Mouse (Mus musculus) hindbrain, embryonic 13.5 days (tissue): ENCODE measurements at regions not wholly inside any gene's neighbourhood (a gene's known extent, or its start where the extent isn't known, plus 50 kb on each side); places are given as distances from the start of the nearest gene placed in this dataset.

ENCODE experiments used
- ATAC-seq: fragments of 200-750 bp; cut with Nextera tagmentation; 2 replicates; pipeline ENCODE4 v1.8.0; 2017; ENCODE audit warnings: moderate TSS enrichment; ENCODE audit not compliant: low FRiP score
- H3K27ac ChIP-seq: fragments of 300-500 bp; sonication (generic); 2 replicates; pipeline ENCODE4 v1.5.1; 2015; ENCODE audit warnings: inconsistent platforms, mild to moderate bottlenecking, moderate library complexity
- H3K27me3 ChIP-seq: fragments of 300-500 bp; sonication (generic); 2 replicates; pipeline ENCODE4 v1.6.1; 2015; ENCODE audit warnings: mild to moderate bottlenecking, inconsistent platforms
- H3K36me3 ChIP-seq: fragments of 300-500 bp; sonication (generic); 2 replicates; pipeline ENCODE4 v1.6.1; 2015; ENCODE audit warnings: mild to moderate bottlenecking, inconsistent platforms
- H3K4me1 ChIP-seq: fragments of 300-500 bp; sonication (generic); replicated peaks from 2 replicates; pipeline ENCODE4 v1.6.1; 2015; ENCODE audit warnings: inconsistent platforms
- H3K4me2 ChIP-seq: fragments of 300-500 bp; sonication (generic); 2 replicates; pipeline ENCODE4 v1.6.1; 2015; ENCODE audit warnings: inconsistent platforms, mild to moderate bottlenecking, moderate library complexity
- H3K4me3 ChIP-seq: fragments of 300-500 bp; sonication (generic); 2 replicates; pipeline ENCODE4 v1.5.1; 2015; ENCODE audit warnings: mild to moderate bottlenecking, inconsistent platforms
- H3K9ac ChIP-seq: fragments of 300-500 bp; sonication (generic); 2 replicates; pipeline ENCODE4 v1.6.1; 2015; ENCODE audit warnings: mild to moderate bottlenecking, inconsistent platforms
- H3K9me3 ChIP-seq: fragments of 300-500 bp; sonication (generic); 2 replicates; pipeline ENCODE4 v1.6.1; 2016; ENCODE audit warnings: inconsistent platforms
- WGBS: fragments of 180-500 bp; shearing (Covaris S2); methylation state at CpG from one replicate; pipeline ENCODE4 v1.1.7; 2015; 5-methylcytosine and 5-hydroxymethylcytosine counted together

- WGBS, result 98% methylated on average over 11 of the region's 11 CpGs
- no peaks in the 10 kb centered on the region for H3K27me3 ChIP-seq
- no peak overlapping the region for H3K4me3 ChIP-seq
- no peaks in the 10 kb centered on the region for H3K36me3 ChIP-seq
- H3K4me1 ChIP-seq, result no peaks in the 10 kb centered on the region
- H3K9me3 ChIP-seq, result no peaks in the 10 kb centered on the region
- H3K27ac ChIP-seq, result no peak overlapping the region
- H3K4me2 ChIP-seq, result no peak overlapping the region
- ATAC-seq, result no peak
- no peak overlapping the region for H3K9ac ChIP-seq
Observed at GRCm38 (mm10) chr15:62186548-62186947, 1263.7 kb upstream of the A1bg start.

- no peaks in the 10 kb centered on the region for H3K9me3 ChIP-seq
- 0 out of 2 replicates have a peak, but pooled peaks cover 4% of the 10 kb centered on the region for H3K4me1 ChIP-seq
- WGBS, result 93% methylated on average over 4 of the region's 4 CpGs
- ATAC-seq, result no peak
- no peaks in the 10 kb centered on the region for H3K27me3 ChIP-seq
- H3K9ac ChIP-seq, result no peak overlapping the region
- H3K27ac ChIP-seq, result no peak overlapping the region
- no peak overlapping the region for H3K4me2 ChIP-seq
- H3K36me3 ChIP-seq, result no peaks in the 10 kb centered on the region
- H3K4me3 ChIP-seq, result no peak overlapping the region
Observed at GRCm38 (mm10) chr15:62183803-62184202, 1261.0 kb upstream of the A1bg start.

DNA sequence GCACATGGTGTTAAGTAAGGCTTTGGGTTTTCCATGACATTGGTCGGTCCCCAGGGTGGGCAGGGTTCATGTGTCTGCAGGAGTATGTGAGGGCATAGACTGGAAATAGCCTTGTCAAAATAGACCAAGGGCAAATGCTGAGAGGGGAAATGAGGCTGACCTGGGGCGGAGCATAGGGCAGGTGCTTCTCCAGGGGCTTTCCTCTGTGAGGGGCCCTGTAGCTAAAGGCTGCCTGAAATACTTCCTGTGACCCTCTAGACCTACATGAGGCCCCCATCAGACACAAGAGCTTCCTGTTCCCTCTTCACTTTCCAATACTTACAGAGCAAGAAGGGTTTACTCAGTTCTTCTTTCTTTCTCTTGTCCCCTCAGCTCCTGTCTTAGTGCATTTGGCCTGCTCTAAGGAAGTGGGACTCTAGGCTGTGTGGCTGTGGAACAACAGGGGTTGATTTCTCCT lies 1258.7 kb upstream of the A1bg start:
- Histone ChIP-seq H3K27ac (no peak overlapping the region), H3K4me1 (0 out of 2 replicates have a peak, but pooled peaks cover 4% of the 10 kb centered on the region), H3K4me3 (no peak overlapping the region), H3K9ac (no peak overlapping the region), H3K27me3 (no peaks in the 10 kb centered on the region), H3K9me3 (no peaks in the 10 kb centered on the region), H3K36me3 (no peaks in the 10 kb centered on the region), H3K4me2 (no peak overlapping the region)
- 81% methylated on average over 2 of the region's 2 CpGs for WGBS
- no peak for ATAC-seq

GRCm38 (mm10) chr15:62180718-62181117 lies 1257.9 kb upstream of the A1bg start:
- Histone ChIP-seq H3K36me3 (no peaks in the 10 kb centered on the region), H3K4me2 (no peak overlapping the region), H3K27ac (no peak overlapping the region), H3K9me3 (no peaks in the 10 kb centered on the region), H3K4me1 (0 out of 2 replicates have a peak, but pooled peaks cover 4% of the 10 kb centered on the region), H3K9ac (no peak overlapping the region), H3K4me3 (no peak overlapping the region), H3K27me3 (no peaks in the 10 kb centered on the region)
- ATAC-seq, result no peak
- WGBS, result 90% methylated on average over 3 of the region's 3 CpGs

DNA sequence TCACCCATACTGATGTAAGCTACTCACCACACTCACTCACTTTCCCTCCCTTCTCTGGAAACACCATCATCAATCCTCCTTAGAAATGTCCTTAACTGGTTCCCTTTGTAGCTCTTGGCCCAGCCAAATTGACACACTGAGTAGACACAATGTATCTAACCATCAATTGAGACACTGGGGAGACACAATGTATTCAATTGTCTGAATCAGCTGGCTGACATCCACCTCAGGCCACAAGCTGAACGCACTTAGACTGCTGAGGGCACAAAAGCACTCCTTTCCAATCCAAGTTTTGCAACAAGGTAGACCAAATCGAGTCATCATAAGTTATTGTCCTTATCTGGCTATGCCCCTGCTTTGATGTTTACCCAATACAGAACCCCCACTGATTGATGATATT lies 1257.0 kb upstream of the A1bg start:
- no peak overlapping the region for H3K9ac ChIP-seq
- no peaks in the 10 kb centered on the region for H3K36me3 ChIP-seq
- no peaks in the 10 kb centered on the region for H3K27me3 ChIP-seq
- H3K9me3 ChIP-seq, result no peaks in the 10 kb centered on the region
- no peak overlapping the region for H3K4me3 ChIP-seq
- H3K27ac ChIP-seq, result no peak overlapping the region
- 0 out of 2 replicates have a peak, but pooled peaks cover 4% of the 10 kb centered on the region for H3K4me1 ChIP-seq
- WGBS, result 72% methylated on average over 2 of the region's 2 CpGs
- no peak for ATAC-seq
- H3K4me2 ChIP-seq, result no peak overlapping the region

DNA sequence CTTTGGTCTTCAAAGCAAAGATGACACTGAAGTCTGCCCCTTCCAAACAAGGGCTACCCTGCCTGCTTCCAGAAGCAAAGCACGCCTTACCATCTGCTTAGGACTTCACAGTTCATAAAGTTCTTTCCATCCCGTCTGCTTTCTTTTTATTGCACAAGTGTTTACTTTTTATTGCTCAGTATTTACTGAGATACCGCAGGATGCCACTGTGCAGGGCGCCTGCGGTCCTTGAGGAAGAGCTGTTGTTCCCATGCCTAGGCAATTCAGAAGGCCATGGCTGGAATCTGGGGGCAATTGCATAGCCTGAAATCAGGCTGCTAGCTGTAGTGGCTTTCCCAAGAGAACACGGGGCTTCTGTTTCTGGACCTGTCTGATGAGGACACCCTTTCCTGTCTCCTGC lies 1255.8 kb upstream of the A1bg start:
- no peak overlapping the region for H3K9ac ChIP-seq
- no peak for ATAC-seq
- H3K4me3 ChIP-seq, result no peak overlapping the region
- no peaks in the 10 kb centered on the region for H3K27me3 ChIP-seq
- H3K9me3 ChIP-seq, result no peaks in the 10 kb centered on the region
- no peak overlapping the region for H3K4me2 ChIP-seq
- no peaks in the 10 kb centered on the region for H3K36me3 ChIP-seq
- 0 out of 2 replicates have a peak, but pooled peaks cover 4% of the 10 kb centered on the region for H3K4me1 ChIP-seq
- no peak overlapping the region for H3K27ac ChIP-seq
- WGBS, result 87% methylated on average over 6 of the region's 6 CpGs

DNA sequence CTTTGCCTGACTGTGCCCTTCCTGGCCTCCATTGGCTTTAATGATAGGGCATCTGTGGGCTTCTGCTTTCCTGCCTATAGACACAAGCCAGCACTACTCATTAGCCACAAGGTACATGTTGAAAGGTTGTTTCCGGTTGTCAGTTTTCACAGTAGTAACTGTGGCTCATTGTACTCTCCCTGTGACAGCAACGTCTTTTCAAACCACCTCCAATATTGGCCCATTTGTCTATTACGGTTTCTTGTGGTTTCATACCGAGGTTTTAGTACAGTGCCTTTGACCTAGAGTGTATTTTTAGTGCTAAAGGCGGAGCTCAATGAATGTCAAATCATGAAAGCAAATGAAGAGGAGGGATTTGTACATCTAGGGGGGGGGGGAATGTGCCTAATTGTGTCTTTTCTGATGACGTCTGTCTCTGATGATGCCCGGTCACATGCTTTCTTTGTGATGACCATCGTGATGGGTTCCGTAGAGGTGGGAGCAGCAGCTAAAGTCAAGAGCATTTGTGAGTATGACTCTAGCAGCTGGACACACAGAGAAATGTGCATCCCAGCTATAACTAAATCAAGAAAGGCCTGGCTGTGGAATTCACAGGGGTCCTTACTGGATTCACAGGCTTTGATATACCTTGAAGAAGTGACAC lies 1255.1 kb upstream of the A1bg start:
- H3K4me1 ChIP-seq, result 0 out of 2 replicates have a peak, but pooled peaks cover 4% of the 10 kb centered on the region
- 94% methylated on average over 9 of the region's 9 CpGs for WGBS
- H3K36me3 ChIP-seq, result no peaks in the 10 kb centered on the region
- H3K9ac ChIP-seq, result no peak overlapping the region
- no peaks in the 10 kb centered on the region for H3K27me3 ChIP-seq
- H3K4me3 ChIP-seq, result no peak overlapping the region
- H3K4me2 ChIP-seq, result no peak overlapping the region
- H3K27ac ChIP-seq, result no peak overlapping the region
- no peak for ATAC-seq
- H3K9me3 ChIP-seq, result no peaks in the 10 kb centered on the region

- no peaks in the 10 kb centered on the region for H3K27me3 ChIP-seq
- no peak overlapping the region for H3K27ac ChIP-seq
- no peak for ATAC-seq
- H3K4me1 ChIP-seq, result no peaks in the 10 kb centered on the region
- H3K9me3 ChIP-seq, result no peaks in the 10 kb centered on the region
- H3K4me2 ChIP-seq, result no peak overlapping the region
- H3K4me3 ChIP-seq, result no peak overlapping the region
- H3K9ac ChIP-seq, result no peak overlapping the region
- H3K36me3 ChIP-seq, result no peaks in the 10 kb centered on the region
- 48% methylated on average over 2 of the region's 2 CpGs for WGBS
Observed at GRCm38 (mm10) chr15:62176076-62176475, 1253.3 kb upstream of the A1bg start.

- Histone ChIP-seq H3K36me3 (no peaks in the 10 kb centered on the region), H3K4me3 (no peak overlapping the region), H3K27ac (no peak overlapping the region), H3K4me1 (no peaks in the 10 kb centered on the region), H3K9ac (no peak overlapping the region), H3K4me2 (no peak overlapping the region), H3K9me3 (no peaks in the 10 kb centered on the region), H3K27me3 (no peaks in the 10 kb centered on the region)
- ATAC-seq, result no peak
- WGBS, result 91% methylated on average over 10 of the region's 10 CpGs
Observed at GRCm38 (mm10) chr15:62173633-62174543, 1251.1 kb upstream of the A1bg start.

DNA sequence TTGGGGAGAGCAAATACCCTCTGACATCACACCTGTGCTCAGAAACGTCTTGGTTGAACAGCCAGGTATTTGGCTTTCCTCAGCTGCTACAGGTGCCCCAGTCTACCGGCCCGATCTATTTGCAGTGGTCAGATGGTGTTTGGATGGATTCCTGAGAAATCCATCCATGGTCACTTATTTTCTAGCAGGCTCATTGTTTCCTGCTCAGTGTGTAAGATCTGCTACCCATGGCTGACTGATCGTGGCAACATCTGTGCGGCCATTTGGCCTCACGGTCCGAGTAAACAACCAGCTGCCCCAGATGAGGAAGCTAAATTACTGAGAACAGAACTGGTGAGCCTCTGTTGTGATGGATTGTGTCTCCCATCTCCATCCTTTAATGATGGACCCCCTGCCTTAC lies 1248.8 kb upstream of the A1bg start:
- H3K27ac ChIP-seq, result no peak overlapping the region
- no peak overlapping the region for H3K4me3 ChIP-seq
- 84% methylated on average over 7 of the region's 7 CpGs for WGBS
- H3K4me1 ChIP-seq, result no peaks in the 10 kb centered on the region
- no peaks in the 10 kb centered on the region for H3K36me3 ChIP-seq
- no peaks in the 10 kb centered on the region for H3K9me3 ChIP-seq
- no peak for ATAC-seq
- H3K4me2 ChIP-seq, result no peak overlapping the region
- H3K9ac ChIP-seq, result no peak overlapping the region
- H3K27me3 ChIP-seq, result no peaks in the 10 kb centered on the region

- Histone ChIP-seq H3K27me3 (no peaks in the 10 kb centered on the region), H3K4me2 (no peak overlapping the region), H3K4me1 (no peaks in the 10 kb centered on the region), H3K27ac (no peak overlapping the region), H3K9me3 (no peaks in the 10 kb centered on the region), H3K9ac (no peak overlapping the region), H3K4me3 (no peak overlapping the region), H3K36me3 (no peaks in the 10 kb centered on the region)
- ATAC-seq, result no peak
- 37% methylated on average over 2 of the region's 2 CpGs for WGBS
Observed at GRCm38 (mm10) chr15:62171167-62171566, 1248.4 kb upstream of the A1bg start.

DNA sequence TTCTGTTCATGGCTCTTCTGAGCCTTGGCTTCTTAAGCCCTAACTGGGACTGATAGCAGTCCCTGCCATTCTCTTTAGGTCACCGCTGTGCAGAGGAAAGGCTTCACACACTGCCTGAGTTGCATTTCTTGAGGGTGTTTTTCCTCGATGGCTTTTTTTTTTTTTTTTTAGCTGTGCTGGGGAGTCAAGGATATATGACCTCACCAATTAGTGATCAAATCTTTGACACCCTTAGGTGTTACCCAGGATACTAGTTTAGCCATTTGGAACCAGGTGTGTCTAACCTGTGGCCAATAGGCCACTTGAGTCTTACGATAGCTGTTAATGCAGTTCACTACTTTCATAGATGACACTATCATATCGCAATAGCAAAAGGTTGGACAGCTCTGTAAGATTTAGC lies 1247.5 kb upstream of the A1bg start:
- Histone ChIP-seq H3K27ac (no peak overlapping the region), H3K9me3 (no peaks in the 10 kb centered on the region), H3K4me3 (no peak overlapping the region), H3K36me3 (no peaks in the 10 kb centered on the region), H3K9ac (no peak overlapping the region), H3K4me2 (no peak overlapping the region), H3K27me3 (no peaks in the 10 kb centered on the region), H3K4me1 (no peaks in the 10 kb centered on the region)
- 98% methylated on average over 4 of the region's 4 CpGs for WGBS
- no peak for ATAC-seq
